Mouse (Mus musculus): ENCODE measurements around the gene Abcg2.

DNA sequence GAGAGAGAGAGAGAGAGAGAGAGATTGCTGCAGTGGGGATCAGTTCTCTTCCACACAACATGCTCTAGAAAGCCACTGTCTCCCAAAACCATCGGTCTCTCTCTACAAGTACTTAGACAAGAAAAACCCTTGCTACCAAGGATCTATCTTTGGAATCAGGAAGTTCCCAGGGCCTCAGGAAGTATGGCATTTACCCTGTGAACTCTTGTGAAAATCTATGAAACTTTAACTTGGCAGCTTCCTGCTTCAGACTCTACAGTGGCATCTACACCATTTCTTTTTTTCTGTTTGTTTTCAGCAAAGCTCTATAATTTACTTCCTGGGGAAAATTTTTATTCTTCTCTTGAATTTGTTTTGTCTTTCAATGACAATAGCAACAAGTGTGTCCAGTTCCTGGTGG is 150.8 kb downstream of the Abcg2 start:
- no peak for TF ChIP-seq CTCF (IDR thresholded peaks at IDR 0.05; ENCODE audit: low read depth, low read length)
- TF ChIP-seq POLR2A (IDR thresholded peaks at IDR 0.05; ENCODE audit: insufficient read depth, low read length), result no peak
- no peak for TF ChIP-seq EP300 (IDR thresholded peaks at IDR 0.05; ENCODE audit: insufficient read depth, low read depth, low read length)
